Mouse (Mus musculus) midbrain, embryonic 12.5 days (tissue): ENCODE measurements around the gene Syt8. TPM values are rescaled to one million over a fixed set of nuclear protein-coding genes. Genes with fewer than 3 reads are reported as not detected.

Experiments
- ATAC-seq: fragments of 200-750 bp; cut with Nextera tagmentation; 2 replicates; pipeline ENCODE4 v1.8.0; 2017; ENCODE audit warnings: low read depth, moderate TSS enrichment, moderate library complexity; ENCODE audit not compliant: low FRiP score
- H3K27ac ChIP-seq: fragments of 300-500 bp; sonication (generic); replicated peaks from 2 replicates; pipeline ENCODE4 v1.5.1; 2016; ENCODE audit warnings: mild to moderate bottlenecking
- H3K27me3 ChIP-seq: fragments of 300-500 bp; sonication (generic); 2 replicates; pipeline ENCODE4 v1.6.1; 2016; ENCODE audit warnings: mild to moderate bottlenecking
- H3K36me3 ChIP-seq: fragments of 300-500 bp; sonication (generic); 2 replicates; pipeline ENCODE4 v1.6.1; 2016
- H3K4me1 ChIP-seq: fragments of 300-500 bp; sonication (generic); 2 replicates; pipeline ENCODE4 v1.6.1; 2016
- H3K4me2 ChIP-seq: fragments of 300-500 bp; sonication (generic); replicated peaks from 2 replicates; pipeline ENCODE4 v1.6.1; 2016; ENCODE audit warnings: mild to moderate bottlenecking, moderate library complexity
- H3K4me3 ChIP-seq: fragments of 300-500 bp; sonication (generic); 2 replicates; pipeline ENCODE4 v1.5.1; 2016; ENCODE audit warnings: mild to moderate bottlenecking
- H3K9ac ChIP-seq: fragments of 300-500 bp; sonication (generic); replicated peaks from 2 replicates; pipeline ENCODE4 v1.6.1; 2016; ENCODE audit warnings: mild to moderate bottlenecking, moderate library complexity
- H3K9me3 ChIP-seq: fragments of 300-500 bp; sonication (generic); 2 replicates; pipeline ENCODE4 v1.6.1; 2016; ENCODE audit warnings: mild to moderate bottlenecking
- WGBS: fragments of 180-500 bp; shearing (Covaris S2); methylation state at CpG from one replicate; pipeline ENCODE4 v1.1.7; 2016; 5-methylcytosine and 5-hydroxymethylcytosine counted together
- polyA plus RNA-seq: library from polyadenylated mRNA; unstranded; fragments of >200 nt; fragmentation: Nextera tagmentation; extraction: Ambion mirVana; gene quantifications from 2 replicates; pipeline ENCODE4 v1.2.1, GENCODE M21; 2016

Gene Syt8
- polyA plus RNA-seq, 1 experiment from 2014 or later: 0.56 TPM

- no peak for ATAC-seq
- WGBS: 82% methylated on average over 5 of the region's 5 CpGs
- Histone ChIP-seq H3K9ac (no peak overlapping the region), H3K36me3 (no peaks in the 10 kb centered on the region), H3K27me3 (peaks cover 6% of the 10 kb centered on the region; the same call in 1 of the 2 replicates), H3K9me3 (no peaks in the 10 kb centered on the region), H3K4me3 (no peak overlapping the region), H3K27ac (no peak overlapping the region), H3K4me1 (no peaks in the 10 kb centered on the region), H3K4me2 (no peak overlapping the region)
Observed at GRCm38 (mm10) chr7:142437324-142437723, 2.7 kb downstream of the Syt8 start.

GRCm38 (mm10) chr7:142439966-142440365 lies 5.3 kb downstream of the Syt8 start:
- no peak for ATAC-seq
- Histone ChIP-seq H3K4me2 (no peak overlapping the region), H3K4me3 (no peak overlapping the region), H3K9ac (no peak overlapping the region), H3K27me3 (no peaks in the 10 kb centered on the region; the same call in 1 of the 2 replicates), H3K4me1 (no peaks in the 10 kb centered on the region), H3K27ac (no peak overlapping the region), H3K9me3 (no peaks in the 10 kb centered on the region), H3K36me3 (no peaks in the 10 kb centered on the region)
- 85% methylated on average over 14 of the region's 14 CpGs for WGBS

GRCm38 (mm10) chr7:142440657-142441114 lies 6.0 kb downstream of the Syt8 start:
- ATAC-seq: peak; percentile 27; the same call in 1 of the 2 replicates
- Histone ChIP-seq H3K27me3 (no peaks in the 10 kb centered on the region; the same call in 1 of the 2 replicates), H3K9ac (no peak overlapping the region), H3K4me1 (no peaks in the 10 kb centered on the region), H3K36me3 (no peaks in the 10 kb centered on the region), H3K9me3 (no peaks in the 10 kb centered on the region), H3K4me2 (no peak overlapping the region), H3K4me3 (no peak overlapping the region), H3K27ac (no peak overlapping the region)
- 62% methylated on average over 5 of the region's 5 CpGs for WGBS

- 84% methylated on average over 9 of the region's 9 CpGs for WGBS
- Histone ChIP-seq H3K27me3 (no peaks in the 10 kb centered on the region; the same call in 1 of the 2 replicates), H3K36me3 (no peaks in the 10 kb centered on the region), H3K4me1 (no peaks in the 10 kb centered on the region), H3K27ac (no peak within 1 kb of the TSS), H3K4me3 (no peak within 1 kb of the TSS), H3K9ac (no peak within 1 kb of the TSS), H3K4me2 (no peak within 1 kb of the TSS), H3K9me3 (no peaks in the 10 kb centered on the region)
- no peak for ATAC-seq
Observed at GRCm38 (mm10) chr7:142441585-142441984, 6.9 kb downstream of the Syt8 start, which contains the start of gene Tnni2. Gene Tnni2 (plus strand): TSS chr7:142441808.

GRCm38 (mm10) chr7:142442081-142442907 lies 7.6 kb downstream of the Syt8 start:
- Histone ChIP-seq H3K36me3 (no peaks in the 10 kb centered on the region), H3K27ac (no peak overlapping the region), H3K4me2 (no peak overlapping the region), H3K9me3 (no peaks in the 10 kb centered on the region), H3K4me1 (no peaks in the 10 kb centered on the region), H3K27me3 (no peaks in the 10 kb centered on the region; the same call in 1 of the 2 replicates), H3K9ac (no peak overlapping the region), H3K4me3 (no peak overlapping the region)
- no peak for ATAC-seq
- 82% methylated on average over 9 of the region's 9 CpGs for WGBS

- ATAC-seq: no peak
- Histone ChIP-seq H3K9ac (no peak overlapping the region), H3K27ac (no peak overlapping the region), H3K27me3 (no peaks in the 10 kb centered on the region; the same call in 1 of the 2 replicates), H3K4me1 (no peaks in the 10 kb centered on the region), H3K36me3 (no peaks in the 10 kb centered on the region), H3K4me2 (no peak overlapping the region), H3K9me3 (no peaks in the 10 kb centered on the region), H3K4me3 (no peak overlapping the region)
- 94% methylated on average over 7 of the region's 7 CpGs for WGBS
Observed at GRCm38 (mm10) chr7:142442908-142443420, 8.3 kb downstream of the Syt8 start.

GRCm38 (mm10) chr7:142443474-142443873 lies 8.8 kb downstream of the Syt8 start:
- no peaks in the 10 kb centered on the region for H3K9me3 ChIP-seq
- 84% methylated on average over 5 of the region's 5 CpGs for WGBS
- H3K4me2 ChIP-seq: no peak overlapping the region
- no peak for ATAC-seq
- H3K9ac ChIP-seq: no peak overlapping the region
- no peak overlapping the region for H3K27ac ChIP-seq
- H3K4me1 ChIP-seq: no peaks in the 10 kb centered on the region
- no peak overlapping the region for H3K4me3 ChIP-seq
- no peaks in the 10 kb centered on the region; the same call in 1 of the 2 replicates for H3K27me3 ChIP-seq
- no peaks in the 10 kb centered on the region for H3K36me3 ChIP-seq

- H3K9me3 ChIP-seq: no peaks in the 10 kb centered on the region
- ATAC-seq: no peak
- no peaks in the 10 kb centered on the region for H3K4me1 ChIP-seq
- no peak overlapping the region for H3K9ac ChIP-seq
- no peaks in the 10 kb centered on the region; the same call in 1 of the 2 replicates for H3K27me3 ChIP-seq
- H3K4me3 ChIP-seq: no peak overlapping the region
- no peak overlapping the region for H3K27ac ChIP-seq
- 88% methylated on average over 6 of the region's 6 CpGs for WGBS
- no peaks in the 10 kb centered on the region for H3K36me3 ChIP-seq
- no peak overlapping the region for H3K4me2 ChIP-seq
Observed at GRCm38 (mm10) chr7:142444171-142444570, 9.5 kb downstream of the Syt8 start.

GRCm38 (mm10) chr7:142445324-142445723 lies 10.7 kb downstream of the Syt8 start:
- Histone ChIP-seq H3K27me3 (no peaks in the 10 kb centered on the region; the same call in 1 of the 2 replicates), H3K9me3 (no peaks in the 10 kb centered on the region), H3K9ac (no peak overlapping the region), H3K27ac (no peak overlapping the region), H3K4me3 (no peak overlapping the region), H3K4me1 (no peaks in the 10 kb centered on the region), H3K4me2 (no peak overlapping the region), H3K36me3 (no peaks in the 10 kb centered on the region)
- WGBS: 89% methylated on average over 6 of the region's 6 CpGs
- ATAC-seq: no peak

GRCm38 (mm10) chr7:142446264-142446663 lies 11.6 kb downstream of the Syt8 start:
- Histone ChIP-seq H3K4me1 (no peaks in the 10 kb centered on the region), H3K9ac (no peak overlapping the region), H3K4me3 (no peak overlapping the region), H3K36me3 (no peaks in the 10 kb centered on the region), H3K27ac (no peak overlapping the region), H3K9me3 (no peaks in the 10 kb centered on the region), H3K4me2 (no peak overlapping the region), H3K27me3 (no peaks in the 10 kb centered on the region)
- no peak for ATAC-seq
- WGBS: 95% methylated on average over 4 of the region's 4 CpGs

GRCm38 (mm10) chr7:142449038-142449617 lies 14.5 kb downstream of the Syt8 start:
- Histone ChIP-seq H3K9me3 (no peaks in the 10 kb centered on the region), H3K4me3 (no peak overlapping the region), H3K4me2 (no peak overlapping the region), H3K4me1 (no peaks in the 10 kb centered on the region), H3K36me3 (no peaks in the 10 kb centered on the region), H3K27ac (no peak overlapping the region), H3K27me3 (no peaks in the 10 kb centered on the region), H3K9ac (no peak overlapping the region)
- 78% methylated on average over 6 of the region's 6 CpGs for WGBS
- ATAC-seq: no peak

- Histone ChIP-seq H3K4me3 (no peak overlapping the region), H3K4me2 (no peak overlapping the region), H3K9ac (no peak overlapping the region), H3K9me3 (no peaks in the 10 kb centered on the region), H3K36me3 (no peaks in the 10 kb centered on the region), H3K4me1 (peaks cover 20% of the 10 kb centered on the region), H3K27ac (no peak overlapping the region), H3K27me3 (no peaks in the 10 kb centered on the region)
- ATAC-seq: no peak
- WGBS: 15% methylated on average over 1 of the region's 1 CpGs
Observed at GRCm38 (mm10) chr7:142454706-142455105, 20.1 kb downstream of the Syt8 start.
